Mouse (Mus musculus): ENCODE measurements at regions not wholly inside any gene's neighbourhood (a gene's known extent, or its start where the extent isn't known, plus 50 kb on each side); places are given as distances from the start of the nearest gene placed in this dataset.
A peak's percentile ranks its signal among the peaks of the same experiment; 100 is the strongest.

- Histone ChIP-seq H3K4me3 (no peak overlapping the region), H3K79me2 (replicated peaks; ENCODE audit: control insufficient read depth, insufficient read depth, low read length) (no peaks in the 10 kb centered on the region), H3K9ac (ENCODE audit: low read depth, low read length) (no peak overlapping the region), H3K4me1 (ENCODE audit: control insufficient read depth, insufficient read depth, low read length) (peaks cover 3% of the 10 kb centered on the region), H3K36me3 (ENCODE audit: control insufficient read depth, insufficient read depth, low read length) (peaks cover 11% of the 10 kb centered on the region), H3K27ac (peak overlapping the region; percentile 75), H3K27me3 (ENCODE audit: control insufficient read depth, insufficient read depth, low read length) (no peaks in the 10 kb centered on the region)
- intact Hi-C loops (cut with DNase I), result loop anchor here (5.0 to 10.0 kb wide), 3 partner anchors 35 to 372 kb away; partner anchors contain the start of gene Cited2
- peak in 1 of 2 experiments; percentile 41 for DNase-seq
- WGBS, result 4% methylated on average over 5 of the region's 5 CpGs
- TF ChIP-seq POLR2A (IDR thresholded peaks at IDR 0.05; ENCODE audit: insufficient read depth, low read depth, low read length), result peak; percentile 47; the same call in 1 of the 2 replicates
- TF ChIP-seq EP300 (IDR thresholded peaks at IDR 0.05; ENCODE audit: insufficient read depth, low read depth, low read length), result peak; percentile 51; the same call in 1 of the 2 replicates
- no peak for TF ChIP-seq CTCF (IDR thresholded peaks at IDR 0.05)
Observed at GRCm38 (mm10) chr10:17367026-17367425, 356.0 kb upstream of the Cited2 start.

GRCm38 (mm10) chr10:17367430-17367829, 355.6 kb upstream of the Cited2 start:
- no peaks in the 10 kb centered on the region for H3K79me2 ChIP-seq (replicated peaks; ENCODE audit: control insufficient read depth, insufficient read depth, low read length)
- H3K9ac ChIP-seq (ENCODE audit: low read depth, low read length), result no peak overlapping the region
- peaks cover 8% of the 10 kb centered on the region for H3K36me3 ChIP-seq (ENCODE audit: control insufficient read depth, insufficient read depth, low read length)
- peak overlapping the region; percentile 75 for H3K27ac ChIP-seq
- H3K4me1 ChIP-seq (ENCODE audit: control insufficient read depth, insufficient read depth, low read length), result peaks cover 3% of the 10 kb centered on the region
- H3K27me3 ChIP-seq (ENCODE audit: control insufficient read depth, insufficient read depth, low read length), result no peaks in the 10 kb centered on the region
- DNase-seq, result no peak
- H3K4me3 ChIP-seq, result no peak overlapping the region
- intact Hi-C loops (cut with DNase I), result loop anchor here (5.0 to 10.0 kb wide), 3 partner anchors 35 to 373 kb away; partner anchors contain the start of gene Cited2
- no peak for TF ChIP-seq CTCF (IDR thresholded peaks at IDR 0.05)
- no peak for TF ChIP-seq EP300 (IDR thresholded peaks at IDR 0.05; ENCODE audit: insufficient read depth, low read depth, low read length)
- TF ChIP-seq POLR2A (IDR thresholded peaks at IDR 0.05; ENCODE audit: insufficient read depth, low read depth, low read length), result no peak

DNA sequence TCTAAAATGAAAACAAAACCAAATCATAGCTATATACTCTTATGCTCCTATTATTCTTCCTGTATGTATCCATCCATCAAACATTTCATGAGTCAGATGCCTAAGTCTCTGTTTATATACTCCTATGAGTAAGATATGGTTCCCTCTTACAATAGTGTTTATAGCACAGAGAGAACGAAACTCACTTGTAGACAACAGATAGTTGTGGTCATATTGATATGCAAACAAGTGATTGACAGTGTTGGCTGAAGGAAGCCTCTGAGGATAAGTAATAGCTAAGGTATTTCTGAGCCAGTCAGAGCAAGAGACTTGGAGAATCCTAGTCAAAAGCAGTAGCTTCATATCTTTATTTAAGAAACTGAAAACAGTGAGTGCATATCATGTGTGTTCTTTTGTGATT, 354.4 kb upstream of the Cited2 start:
- 83% methylated on average over 1 of the region's 1 CpGs for WGBS
- TF ChIP-seq CTCF (IDR thresholded peaks at IDR 0.05), result no peak
- TF ChIP-seq POLR2A (IDR thresholded peaks at IDR 0.05; ENCODE audit: insufficient read depth, low read depth, low read length), result no peak
- no peak for TF ChIP-seq EP300 (IDR thresholded peaks at IDR 0.05; ENCODE audit: insufficient read depth, low read depth, low read length)
- intact Hi-C loops (cut with DNase I), result loop anchor here (5.0 to 10.0 kb wide), 3 partner anchors 36 to 374 kb away; partner anchors contain the start of gene Cited2

GRCm38 (mm10) chr10:17372905-17373304, 350.1 kb upstream of the Cited2 start:
- H3K27ac ChIP-seq, result no peak overlapping the region
- DNase-seq, result no peak
- H3K9ac ChIP-seq (ENCODE audit: low read depth, low read length), result no peak overlapping the region
- H3K79me2 ChIP-seq (replicated peaks; ENCODE audit: control insufficient read depth, insufficient read depth, low read length), result no peaks in the 10 kb centered on the region
- H3K36me3 ChIP-seq (ENCODE audit: control insufficient read depth, insufficient read depth, low read length), result no peaks in the 10 kb centered on the region
- TF ChIP-seq POLR2A (IDR thresholded peaks at IDR 0.05; ENCODE audit: insufficient read depth, low read depth, low read length), result no peak
- TF ChIP-seq EP300 (IDR thresholded peaks at IDR 0.05; ENCODE audit: insufficient read depth, low read depth, low read length), result no peak
- no peak for TF ChIP-seq CTCF (IDR thresholded peaks at IDR 0.05)
- intact Hi-C loops (cut with DNase I), result no loop called here
- no peak overlapping the region for H3K4me3 ChIP-seq
- WGBS, result 74% methylated on average over 2 of the region's 2 CpGs
- no peaks in the 10 kb centered on the region for H3K4me1 ChIP-seq (ENCODE audit: control insufficient read depth, insufficient read depth, low read length)
- H3K27me3 ChIP-seq (ENCODE audit: control insufficient read depth, insufficient read depth, low read length), result no peaks in the 10 kb centered on the region

More for the DNA sequence above, 354.4 kb upstream of the Cited2 start:
- H3K79me2 ChIP-seq (replicated peaks; ENCODE audit: control insufficient read depth, insufficient read depth, low read length), result no peaks in the 10 kb centered on the region
- peaks cover 5% of the 10 kb centered on the region for H3K36me3 ChIP-seq (ENCODE audit: control insufficient read depth, insufficient read depth, low read length)
- no peak overlapping the region for H3K4me3 ChIP-seq
- no peak overlapping the region for H3K9ac ChIP-seq (ENCODE audit: low read depth, low read length)
- H3K27me3 ChIP-seq (ENCODE audit: control insufficient read depth, insufficient read depth, low read length), result no peaks in the 10 kb centered on the region
- H3K4me1 ChIP-seq (ENCODE audit: control insufficient read depth, insufficient read depth, low read length), result peaks cover 3% of the 10 kb centered on the region
- DNase-seq, result no peak
- no peak overlapping the region for H3K27ac ChIP-seq

GRCm38 (mm10) chr10:17374047-17374446, 349.0 kb upstream of the Cited2 start:
- H3K4me1 ChIP-seq (ENCODE audit: control insufficient read depth, insufficient read depth, low read length), result no peaks in the 10 kb centered on the region
- 77% methylated on average over 2 of the region's 2 CpGs for WGBS
- no peak overlapping the region for H3K27ac ChIP-seq
- TF ChIP-seq POLR2A (IDR thresholded peaks at IDR 0.05; ENCODE audit: insufficient read depth, low read depth, low read length) (no peak), CTCF (IDR thresholded peaks at IDR 0.05) (no peak), EP300 (IDR thresholded peaks at IDR 0.05; ENCODE audit: insufficient read depth, low read depth, low read length) (no peak)
- DNase-seq, result no peak
- no peaks in the 10 kb centered on the region for H3K27me3 ChIP-seq (ENCODE audit: control insufficient read depth, insufficient read depth, low read length)
- intact Hi-C loops (cut with DNase I), result no loop called here
- H3K9ac ChIP-seq (ENCODE audit: low read depth, low read length), result no peak overlapping the region
- no peaks in the 10 kb centered on the region for H3K36me3 ChIP-seq (ENCODE audit: control insufficient read depth, insufficient read depth, low read length)
- H3K4me3 ChIP-seq, result no peak overlapping the region
- H3K79me2 ChIP-seq (replicated peaks; ENCODE audit: control insufficient read depth, insufficient read depth, low read length), result no peaks in the 10 kb centered on the region

DNA sequence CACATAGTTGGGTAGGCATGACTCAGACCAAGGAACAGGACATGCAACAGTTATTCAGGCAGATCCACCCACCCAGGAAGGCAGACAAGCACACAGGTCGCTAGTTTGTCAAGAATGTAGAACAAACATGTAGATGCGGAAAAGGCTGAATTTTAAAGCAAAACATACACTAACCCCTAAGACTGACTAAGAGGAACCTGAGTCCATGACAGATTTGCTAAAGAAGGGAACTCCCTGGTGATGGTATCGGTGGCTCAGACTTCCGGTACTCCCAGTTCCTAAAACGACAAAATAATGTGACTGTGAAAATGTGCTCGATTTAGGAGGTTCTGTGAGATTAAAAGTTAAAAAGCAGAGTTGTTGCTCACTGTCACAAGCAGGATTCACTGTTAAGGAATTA, 340.0 kb upstream of the Cited2 start:
- no peak overlapping the region for H3K4me3 ChIP-seq
- H3K27me3 ChIP-seq (ENCODE audit: control insufficient read depth, insufficient read depth, low read length), result no peaks in the 10 kb centered on the region
- no peaks in the 10 kb centered on the region for H3K79me2 ChIP-seq (replicated peaks; ENCODE audit: control insufficient read depth, insufficient read depth, low read length)
- no peak for DNase-seq
- H3K36me3 ChIP-seq (ENCODE audit: control insufficient read depth, insufficient read depth, low read length), result no peaks in the 10 kb centered on the region; the same call in 1 of the 2 replicates
- no peak overlapping the region for H3K27ac ChIP-seq
- H3K9ac ChIP-seq (ENCODE audit: low read depth, low read length), result no peak overlapping the region
- WGBS, result 77% methylated on average over 6 of the region's 6 CpGs
- peaks cover 2% of the 10 kb centered on the region for H3K4me1 ChIP-seq (ENCODE audit: control insufficient read depth, insufficient read depth, low read length)
- intact Hi-C loops (cut with DNase I), result no loop called here
- TF ChIP-seq EP300 (IDR thresholded peaks at IDR 0.05; ENCODE audit: insufficient read depth, low read depth, low read length) (no peak), CTCF (IDR thresholded peaks at IDR 0.05) (no peak), POLR2A (IDR thresholded peaks at IDR 0.05; ENCODE audit: insufficient read depth, low read depth, low read length) (no peak)

All from heart, adult 2 months (tissue).